Mouse (Mus musculus) gastrocnemius, postnatal 14 days (tissue): Measurements from ENCODE around the gene Ltb. TPM values are rescaled to one million over a fixed set of nuclear protein-coding genes. Genes with fewer than 3 reads are reported as not detected.
A peak's percentile ranks its signal among the peaks of the same experiment; 100 is the strongest.

ENCODE experiments used
- DNase-seq: peaks from one replicate; pipeline ENCODE4 v3.0.0; 2021; ENCODE audit warnings: mixed read lengths
- intact Hi-C: fragments of 180-260 bp; cut with DNase I; formaldehyde crosslinking; loops from one replicate; pipeline ENCODE4 v1.15.1; 2025; ENCODE audit warnings: low total_unique reads
- total RNA-seq, 2 experiments: library from RNA; stranded (reverse); gene quantifications; 2 replicates each; pipeline ENCODE4 v1.2.3; 2021

The Ltb gene
- total RNA-seq, 2 experiments from 2014 or later: 0.31 TPM; not detected in 1

DNA sequence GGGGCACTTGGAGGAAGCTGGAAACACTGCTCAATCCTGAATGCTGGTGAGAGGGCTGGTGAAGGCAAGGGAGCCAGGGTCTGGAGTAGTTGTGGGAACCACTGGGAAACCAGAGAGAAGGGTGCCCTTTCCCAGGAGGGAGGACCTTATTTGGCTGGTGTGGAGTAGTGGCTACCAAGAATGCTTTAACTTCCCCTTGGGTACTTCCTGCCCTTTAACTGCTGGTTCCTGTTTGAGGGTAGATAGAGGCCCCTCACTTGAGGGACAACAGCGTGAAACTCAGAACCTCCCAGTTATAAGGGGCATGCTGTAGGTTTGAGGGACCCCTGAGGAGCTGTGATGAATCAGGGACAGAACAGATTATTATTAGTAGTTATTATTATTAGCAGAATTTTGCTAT, 5.1 kb upstream of the Ltb start:
- no peak for DNase-seq
- intact Hi-C loops: no loop called here

- intact Hi-C loops: no loop called here
- no peak for DNase-seq
These were observed 4.1 kb upstream of the Ltb start for GRCm38 (mm10) chr17:35190096-35190495.

DNA sequence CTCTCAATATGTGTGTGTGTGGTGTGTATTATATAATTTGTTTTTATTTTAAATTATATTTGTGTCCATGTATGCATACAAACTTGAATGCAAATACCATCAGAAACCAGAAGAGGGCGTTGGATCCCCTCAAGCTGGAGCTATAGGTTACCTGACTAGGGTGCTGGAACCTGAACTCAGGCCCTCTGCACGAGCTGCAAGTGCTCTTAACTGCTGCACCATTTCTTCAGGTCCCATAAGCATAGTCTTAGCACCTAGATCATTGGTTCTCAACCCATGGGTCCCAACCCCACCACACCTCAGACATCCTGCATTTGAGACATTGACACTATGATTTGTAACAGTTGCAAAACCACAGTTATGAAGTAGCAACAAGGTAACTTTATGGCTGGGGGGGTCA, 2.5 kb upstream of the Ltb start:
- no peak for DNase-seq
- intact Hi-C loops: no loop called here

DNA sequence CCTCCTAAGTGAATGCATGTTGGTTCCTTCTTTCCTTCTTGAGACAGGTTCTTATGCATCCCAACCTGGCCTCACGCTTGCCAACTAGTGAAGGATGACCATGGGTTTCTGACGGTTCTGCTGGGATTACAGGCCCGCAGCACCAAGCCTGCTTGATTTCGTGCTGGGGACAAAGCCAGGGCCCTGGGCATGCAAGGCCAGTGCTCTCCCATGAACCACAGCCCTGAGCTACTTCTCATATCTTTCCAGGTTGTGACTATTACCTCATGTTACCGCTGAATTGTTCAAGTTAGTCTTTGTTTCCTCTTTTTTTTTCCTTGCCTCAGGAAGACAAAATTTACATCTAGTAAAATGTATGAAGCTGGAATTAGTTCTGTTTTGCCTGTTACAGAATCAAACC, 1.3 kb upstream of the Ltb start:
- no peak for DNase-seq
- intact Hi-C loops: no loop called here

GRCm38 (mm10) chr17:35194844-35195630, 798 bp downstream of the Ltb start:
- DNase-seq: no peak
- intact Hi-C loops: no loop called here

DNA sequence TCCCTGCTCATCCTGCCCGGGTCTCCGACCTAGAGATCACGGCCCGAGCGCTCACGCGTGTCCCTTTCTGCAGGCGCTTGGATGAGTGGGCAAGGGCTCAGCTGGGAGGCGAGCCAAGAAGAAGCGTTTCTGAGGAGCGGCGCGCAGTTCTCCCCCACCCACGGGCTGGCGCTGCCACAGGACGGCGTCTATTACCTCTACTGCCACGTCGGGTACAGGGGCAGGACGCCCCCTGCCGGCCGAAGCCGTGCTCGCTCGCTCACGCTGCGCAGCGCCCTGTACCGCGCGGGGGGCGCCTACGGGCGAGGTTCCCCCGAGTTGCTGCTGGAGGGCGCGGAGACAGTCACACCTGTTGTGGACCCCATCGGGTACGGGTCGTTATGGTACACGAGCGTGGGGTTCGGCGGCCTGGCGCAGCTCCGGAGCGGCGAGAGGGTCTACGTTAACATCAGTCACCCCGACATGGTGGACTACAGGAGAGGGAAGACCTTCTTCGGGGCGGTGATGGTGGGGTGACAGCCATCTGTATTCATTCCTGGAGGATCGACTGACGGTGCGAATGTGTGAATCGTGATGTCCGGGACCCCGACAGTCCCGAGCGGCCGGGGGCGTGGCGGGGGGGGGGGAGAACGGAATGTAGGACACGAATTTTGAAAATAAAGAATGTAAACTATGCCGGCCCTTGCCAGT, 1.5 kb downstream of the Ltb start:
- DNase-seq: peak; percentile 88
- intact Hi-C loops: no loop called here

GRCm38 (mm10) chr17:35196321-35196641, 2.0 kb downstream of the Ltb start:
- intact Hi-C loops: no loop called here
- DNase-seq: no peak

GRCm38 (mm10) chr17:35197126-35197525, 2.9 kb downstream of the Ltb start:
- intact Hi-C loops: no loop called here
- no peak for DNase-seq

GRCm38 (mm10) chr17:35198029-35198428, 3.8 kb downstream of the Ltb start:
- intact Hi-C loops: no loop called here
- DNase-seq: no peak

GRCm38 (mm10) chr17:35198946-35199345, 4.7 kb downstream of the Ltb start:
- no peak for DNase-seq
- intact Hi-C loops: no loop called here

DNA sequence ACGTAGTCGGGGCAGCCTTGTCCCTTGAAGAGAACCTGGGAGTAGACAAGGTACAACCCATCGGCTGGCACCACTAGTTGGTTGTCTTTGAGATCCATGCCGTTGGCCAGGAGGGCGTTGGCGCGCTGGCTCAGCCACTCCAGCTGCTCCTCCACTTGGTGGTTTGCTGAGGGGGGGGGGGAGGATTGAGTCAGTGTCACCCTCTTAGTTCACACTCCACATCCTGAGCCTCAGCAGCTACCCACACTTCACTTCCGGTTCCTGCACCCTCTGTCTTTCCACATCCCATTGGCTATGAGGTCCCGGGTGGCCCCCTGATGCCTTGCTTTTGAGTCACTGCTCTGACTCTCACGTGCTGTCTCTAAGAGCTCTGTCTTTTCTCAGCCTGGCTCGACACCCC, 6.2 kb downstream of the Ltb start:
- intact Hi-C loops: no loop called here
- peak; percentile 24 for DNase-seq

GRCm38 (mm10) chr17:35201128-35201527, 6.9 kb downstream of the Ltb start:
- no peak for DNase-seq
- intact Hi-C loops: no loop called here

DNA sequence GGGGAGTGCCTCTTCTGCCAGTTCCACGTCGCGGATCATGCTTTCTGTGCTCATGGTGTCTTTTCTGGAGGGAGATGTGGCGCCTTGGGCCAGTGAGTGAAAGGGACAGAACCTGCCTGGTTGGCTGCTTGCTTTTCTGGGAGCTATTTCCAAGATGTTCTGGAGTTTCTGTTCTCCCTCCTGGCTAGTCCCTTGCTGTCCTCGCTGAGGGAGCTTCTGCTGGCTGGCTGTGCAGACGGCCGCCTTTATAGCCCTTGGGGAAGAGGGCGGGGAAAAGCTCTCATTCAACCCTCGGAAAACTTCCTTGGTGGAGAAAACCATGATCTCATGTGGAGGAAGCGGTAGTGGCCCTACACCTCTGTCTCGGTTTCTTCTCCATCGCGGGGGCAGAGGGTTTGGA, 7.5 kb downstream of the Ltb start, which contains the start of gene Tnf:
TSS of gene Tnf (minus strand) at position 221 of the 400 bp plus-strand sequence.
- DNase-seq: peak; percentile 62
- intact Hi-C loops: no loop called here

DNA sequence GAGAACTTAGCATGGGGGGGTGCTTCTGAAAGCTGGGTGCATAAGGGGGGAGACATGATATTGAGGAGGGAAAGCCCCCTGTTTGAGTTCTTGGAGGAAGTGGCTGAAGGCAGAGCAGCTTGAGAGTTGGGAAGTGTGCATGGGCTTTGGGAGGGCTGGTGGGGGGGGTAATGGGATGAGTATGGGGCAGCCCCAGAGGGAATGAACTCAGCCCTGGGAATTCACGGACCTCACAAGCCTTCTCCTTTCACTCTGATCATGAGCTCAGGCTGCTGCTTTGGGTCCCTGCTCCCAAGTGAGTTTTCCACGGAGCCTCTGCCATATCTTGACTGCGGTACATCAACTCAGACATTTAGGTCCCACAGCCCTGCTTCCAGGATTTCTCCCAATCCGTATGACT, 8.2 kb downstream of the Ltb start:
- DNase-seq: no peak
- intact Hi-C loops: no loop called here

DNA sequence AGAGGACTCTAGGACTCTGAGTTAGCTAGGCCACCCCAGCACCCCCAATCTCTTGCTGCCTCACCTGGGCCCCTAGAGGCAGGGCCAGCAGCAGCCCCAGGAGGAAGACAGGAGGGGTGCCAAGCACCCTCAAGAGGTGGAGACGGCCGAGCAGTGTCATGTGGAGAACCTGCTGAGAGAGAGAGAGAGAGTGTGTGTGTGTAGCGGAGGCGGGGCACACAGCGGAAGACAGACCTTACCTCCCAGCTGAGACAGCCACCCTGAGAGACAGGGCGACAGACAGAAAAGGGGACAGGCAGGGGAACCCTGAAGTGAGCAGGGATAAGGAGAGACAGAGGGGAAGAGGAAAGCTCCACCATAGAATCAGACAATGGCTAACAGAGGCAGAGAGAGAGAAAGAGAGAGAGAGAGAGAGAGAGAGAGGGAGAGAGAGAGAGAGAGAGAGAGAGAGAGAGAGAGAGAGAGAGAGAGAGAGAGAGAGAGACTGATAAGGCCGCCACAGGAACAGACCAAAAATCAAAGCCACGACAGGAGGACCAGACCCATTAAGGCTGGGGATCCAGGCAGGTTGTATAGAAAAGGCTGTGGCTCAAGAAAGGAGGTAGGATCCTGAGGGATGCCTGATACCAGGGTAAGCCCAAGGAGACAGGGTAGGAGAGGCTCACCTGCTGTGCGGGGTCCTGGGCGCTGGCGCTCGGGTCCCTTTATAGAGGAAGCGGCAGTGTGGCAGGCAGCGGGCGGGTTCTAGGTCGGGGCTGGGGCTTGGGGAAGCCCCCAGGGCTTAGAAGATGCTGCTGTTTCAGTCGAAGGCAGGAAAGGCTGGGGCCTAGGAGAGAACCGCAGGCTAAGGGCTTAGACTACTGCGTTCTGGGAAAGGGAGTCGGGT, 10.5 kb downstream of the Ltb start, which contains the start of gene Lta:
TSS of gene Lta (minus strand) at position 858 of the 886 bp plus-strand sequence.
- intact Hi-C loops: no loop called here
- no peak for DNase-seq

- intact Hi-C loops: no loop called here
- no peak for DNase-seq
These were observed 11.1 kb downstream of the Ltb start for GRCm38 (mm10) chr17:35205380-35205769.

GRCm38 (mm10) chr17:35209785-35210535, 15.7 kb downstream of the Ltb start:
- intact Hi-C loops: no loop called here
- DNase-seq: no peak

DNA sequence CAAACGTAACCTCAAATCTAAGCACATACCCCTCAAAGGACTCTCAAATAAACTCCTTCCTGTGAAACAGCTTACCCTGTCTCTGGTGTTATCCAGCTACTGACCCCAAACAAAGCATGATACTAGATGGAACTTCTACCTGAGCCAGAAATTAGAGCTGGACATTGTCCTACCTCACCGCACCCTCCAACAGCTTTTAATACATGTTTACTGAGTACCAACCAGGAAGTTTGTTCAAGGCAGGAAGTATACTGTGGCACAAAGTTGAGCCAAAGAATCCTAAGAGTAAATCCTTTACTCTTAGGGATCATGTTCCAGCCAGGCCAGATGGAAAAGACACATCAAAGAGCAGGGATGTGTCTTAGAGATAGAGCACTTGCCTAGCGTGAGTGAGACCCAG, 16.4 kb downstream of the Ltb start:
- intact Hi-C loops: no loop called here
- no peak for DNase-seq

GRCm38 (mm10) chr17:35213071-35213470, 18.8 kb downstream of the Ltb start:
- DNase-seq: no peak
- intact Hi-C loops: no loop called here
